Mouse (Mus musculus) spleen, adult 2 months (tissue): ENCODE measurements around the gene Flt3.

ENCODE experiments used
- CTCF ChIP-seq: fragments of 200-500 bp; IDR thresholded peaks from 2 replicates; pipeline ENCODE4 v1.5.1; 2011; ENCODE audit warnings: mild to moderate bottlenecking, inconsistent platforms; ENCODE audit not compliant: insufficient read depth, insufficient read length, insufficient replicate concordance; ENCODE audit errors: extremely low read depth
- POLR2A ChIP-seq: fragments of 200-500 bp; IDR thresholded peaks from 2 replicates; pipeline ENCODE4 v1.6.1; 2011; ENCODE audit warnings: low read depth, low read length, inconsistent platforms

- TF ChIP-seq CTCF = no peak
- no peak for TF ChIP-seq POLR2A
Observed at GRCm38 (mm10) chr5:147325931-147326330, 74.4 kb downstream of the Flt3 start.
